Mouse (Mus musculus): ENCODE measurements around the gene Fam43b.
"Not testable (repeated sequence)": the region's sequence is repeated elsewhere in the genome, so short reads cannot be mapped to it uniquely, and the experiment has no call there.

The Fam43b gene

DNA sequence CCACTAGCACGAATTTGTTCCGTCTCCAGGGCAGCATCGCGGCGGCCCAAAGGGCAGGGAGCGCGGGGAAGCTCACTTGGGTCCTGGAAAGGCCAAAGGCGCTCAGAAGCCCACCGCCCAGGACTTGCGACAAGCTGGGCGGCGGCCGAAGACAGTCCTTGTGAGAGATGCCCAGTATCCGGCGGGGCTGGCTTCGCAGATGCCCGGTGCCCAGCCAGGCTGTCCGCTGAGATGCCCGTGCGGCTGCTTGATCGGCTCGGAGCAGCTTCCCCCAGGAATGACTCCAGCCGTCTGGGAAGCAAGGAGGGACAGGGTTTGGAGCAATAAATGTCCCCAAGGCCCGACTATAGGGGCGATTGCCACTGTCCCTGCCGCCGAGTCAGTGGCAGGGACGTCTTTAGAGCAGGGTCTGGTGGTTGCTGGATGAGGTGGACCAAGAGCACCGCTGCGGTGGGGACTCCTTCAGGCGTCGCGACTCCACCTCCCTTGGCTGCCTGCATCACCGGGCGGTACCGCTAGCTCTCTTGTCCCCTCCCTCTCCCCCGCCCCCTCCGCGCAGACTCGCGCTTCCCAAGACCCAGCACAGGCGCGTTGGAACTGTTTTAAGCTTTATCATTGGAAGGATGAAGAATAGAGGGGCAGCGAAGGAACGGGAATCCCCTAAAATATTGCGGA, at the start of gene Fam43b:
TSS of gene Fam43b (minus strand) at position 558 of the 675 bp plus-strand sequence.
- peak; percentile 92 for DNase-seq (ENCODE audit: low spot score in 2 of 2)

DNA sequence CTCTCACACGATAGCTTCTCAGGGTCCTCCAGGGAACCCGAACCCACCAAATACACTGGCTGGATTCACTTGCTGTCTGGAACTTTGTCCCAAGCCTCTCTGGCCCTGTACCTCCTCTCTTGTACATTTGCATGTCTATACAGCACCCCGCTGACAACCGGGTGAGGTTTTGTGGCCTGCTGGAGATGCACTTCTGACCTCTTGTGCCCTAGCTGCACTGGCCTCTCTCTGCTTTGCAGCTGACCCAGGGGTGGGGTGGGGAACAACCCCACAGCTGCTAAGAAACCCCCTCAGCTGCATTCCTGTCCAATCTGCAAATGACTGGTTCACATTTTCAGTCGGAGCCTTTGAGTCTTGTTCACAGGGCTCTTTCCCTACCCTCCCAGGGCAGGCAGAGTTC, 48.6 kb upstream of the Fam43b start:
- no peak for DNase-seq (ENCODE audit: low spot score in 2 of 2)

DNA sequence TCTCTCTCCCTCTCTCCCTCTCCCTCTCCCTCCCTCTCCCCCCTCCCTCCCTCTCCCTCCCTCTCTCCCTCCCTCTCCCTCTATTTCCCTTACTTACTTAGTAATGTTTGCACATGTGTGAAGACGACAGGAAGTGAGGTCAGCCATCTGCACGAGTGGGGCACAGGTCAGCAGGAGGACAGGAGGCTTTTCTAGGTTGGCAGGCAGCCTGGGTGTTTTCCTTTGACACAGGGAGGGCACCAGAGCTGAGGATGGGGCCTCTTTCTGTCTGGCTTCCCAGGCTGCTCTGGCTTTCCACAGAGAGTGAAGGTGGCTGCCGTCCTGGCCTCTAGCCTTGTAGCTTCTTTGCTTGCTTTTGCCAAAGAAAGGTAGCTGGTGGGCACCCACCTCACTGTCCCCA, 43.7 kb upstream of the Fam43b start:
- DNase-seq (ENCODE audit: low spot score in 2 of 2): no peak

DNA sequence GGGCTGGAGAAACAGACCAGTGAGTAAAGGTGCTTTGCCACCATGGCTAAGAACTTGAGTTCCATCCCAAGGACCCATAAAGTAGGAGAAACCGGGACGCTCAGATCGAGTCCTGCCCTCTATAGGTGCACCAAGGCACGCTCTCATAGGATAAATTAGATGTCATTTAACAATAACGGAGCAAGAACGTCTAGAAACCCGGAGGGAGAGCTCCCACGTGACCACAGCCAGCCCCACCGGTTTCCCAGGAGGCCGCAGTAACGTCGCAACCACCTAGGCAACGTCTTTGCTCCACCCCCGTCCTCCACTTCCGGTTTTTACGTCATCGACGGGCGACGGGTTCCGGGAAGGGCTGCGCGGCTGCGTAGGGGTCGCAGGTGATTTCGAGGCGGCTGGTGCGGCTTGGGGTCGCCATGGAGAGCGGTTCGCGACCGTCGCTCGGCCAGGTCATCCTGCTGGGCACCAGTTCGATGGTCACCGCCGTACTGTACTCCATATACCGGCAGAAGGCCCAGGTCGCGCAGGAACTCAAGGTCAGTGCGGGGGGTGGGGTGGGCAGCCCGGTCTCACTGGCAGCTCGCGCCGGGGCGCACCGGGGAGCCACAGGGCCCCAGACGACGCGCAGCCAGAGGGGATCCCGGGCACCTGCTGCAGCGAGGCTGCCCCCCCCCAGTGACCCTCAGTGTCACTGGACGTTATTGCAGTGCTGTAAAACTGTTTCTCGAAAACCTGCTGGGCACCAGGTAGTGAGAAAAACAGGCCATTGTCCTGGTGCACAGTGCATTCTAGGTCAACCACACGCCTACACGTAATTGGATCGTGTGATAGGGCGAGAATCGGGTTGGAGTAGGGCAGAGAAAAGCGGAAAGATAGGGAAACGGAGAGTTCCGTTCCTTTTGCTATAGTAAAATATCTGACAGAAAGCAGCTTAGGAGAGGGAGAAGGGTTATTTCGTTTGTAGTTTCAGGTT, 38.3 kb upstream of the Fam43b start, which contains the start of gene Mul1:
TSS of gene Mul1 (plus strand) at position 325 of the 970 bp plus-strand sequence.
- peak; percentile 98 for DNase-seq (ENCODE audit: low spot score in 2 of 2)

DNA sequence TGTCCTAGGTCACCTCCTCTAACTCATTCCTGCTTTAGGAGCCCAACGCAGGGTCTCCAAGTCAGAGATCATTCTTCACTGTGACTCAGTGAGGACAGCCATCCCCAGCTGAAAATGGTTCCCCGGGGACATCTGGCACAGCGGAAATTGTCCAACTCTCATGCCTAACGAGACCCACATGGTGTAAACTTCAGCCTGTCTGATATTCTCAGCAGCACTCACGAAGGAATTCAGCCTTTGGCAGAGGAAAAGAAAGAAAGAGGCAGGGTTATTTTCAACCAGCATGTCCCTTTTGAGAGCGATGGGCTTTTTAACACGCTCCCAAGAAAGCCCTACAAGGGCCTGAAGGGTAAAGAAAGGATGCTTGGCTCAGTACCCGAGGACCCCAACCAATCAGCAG, 35.0 kb upstream of the Fam43b start:
- DNase-seq (ENCODE audit: low spot score in 2 of 2): no peak

DNA sequence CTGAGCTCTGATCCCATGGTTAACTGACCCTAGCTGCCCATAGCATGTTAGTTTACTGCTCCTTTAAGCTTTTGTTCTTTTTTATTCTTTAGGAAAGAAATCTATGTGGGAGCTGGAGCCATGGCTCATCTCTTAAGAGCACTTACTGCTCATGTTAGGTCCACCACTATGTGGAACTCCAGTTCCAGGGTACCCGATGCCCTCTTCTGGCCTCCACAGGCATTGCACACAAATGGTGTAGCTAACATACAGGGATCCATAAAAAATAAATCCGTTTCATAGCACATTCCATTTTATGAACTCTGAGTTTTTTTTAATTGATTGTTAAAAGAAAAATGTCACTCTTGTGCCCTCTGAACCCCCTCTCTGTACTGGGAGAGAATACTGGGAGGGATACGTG, 33.5 kb upstream of the Fam43b start:
- peak in 1 of 2 experiments; percentile 78 for DNase-seq (ENCODE audit: low spot score in 2 of 2)

DNA sequence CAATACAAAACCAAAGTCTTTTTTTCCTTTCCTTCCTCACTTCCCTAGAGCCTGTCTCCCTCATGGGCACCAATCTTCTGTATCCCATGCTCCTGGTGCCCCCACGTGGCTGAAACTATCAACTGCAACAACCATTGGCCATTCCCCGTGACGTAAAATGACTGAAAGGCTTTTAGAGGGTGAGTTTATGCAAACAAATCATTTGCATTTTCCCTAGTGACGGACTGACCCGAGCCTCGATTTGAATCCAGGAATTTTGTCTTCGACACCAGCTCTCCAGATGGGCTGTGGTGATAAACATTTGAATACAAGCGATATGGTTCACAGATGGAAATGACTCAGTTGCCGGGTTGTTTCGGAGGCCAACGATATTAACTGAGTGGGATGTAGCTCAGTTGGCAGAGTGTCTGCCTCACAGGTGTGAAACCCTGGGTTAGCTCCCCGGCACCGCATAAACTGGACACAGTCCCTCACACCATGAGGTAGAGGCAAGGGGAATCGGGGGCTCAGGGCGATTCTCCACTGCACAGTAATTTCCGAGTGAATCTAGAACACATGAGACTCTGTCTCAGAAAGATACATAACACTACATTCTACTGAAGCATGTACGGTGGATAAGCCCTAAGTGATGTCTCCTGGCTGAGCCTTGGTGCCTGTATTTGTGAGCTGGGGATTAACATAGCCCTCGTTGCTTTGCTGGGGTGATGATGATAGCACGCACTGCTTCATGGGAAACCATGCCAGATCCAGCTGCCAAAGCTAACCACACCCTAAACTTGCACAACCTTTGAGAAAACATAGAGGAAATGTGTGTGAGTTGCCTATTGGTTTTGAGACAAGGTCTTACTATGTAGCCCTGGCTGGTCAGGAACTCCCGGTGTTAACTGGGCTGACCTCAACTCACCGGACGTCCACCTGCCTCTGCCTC, 30.7 kb upstream of the Fam43b start:
- DNase-seq (ENCODE audit: low spot score in 2 of 2): peak; percentile 91 to 94

DNA sequence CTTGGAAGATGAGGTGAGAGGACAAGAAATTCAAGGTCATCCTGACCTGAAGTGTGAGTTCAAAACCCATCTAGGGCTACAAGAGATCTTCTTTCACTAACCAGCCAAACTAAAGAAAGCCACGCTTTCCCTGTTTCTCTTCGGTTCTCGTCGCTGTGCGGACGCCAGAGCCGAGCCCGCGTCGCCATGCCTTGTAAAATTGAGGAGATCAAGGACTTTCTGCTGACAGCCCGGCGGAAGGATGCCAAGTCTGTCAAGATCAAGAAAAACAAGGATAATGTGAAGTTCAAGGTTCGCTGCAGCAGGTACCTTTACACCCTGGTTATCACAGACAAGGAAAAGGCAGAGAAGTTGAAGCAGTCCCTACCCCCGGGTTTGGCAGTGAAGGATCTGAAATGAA, 29.3 kb upstream of the Fam43b start:
- not testable (repeated sequence) for DNase-seq (ENCODE audit: low spot score in 2 of 2)

DNA sequence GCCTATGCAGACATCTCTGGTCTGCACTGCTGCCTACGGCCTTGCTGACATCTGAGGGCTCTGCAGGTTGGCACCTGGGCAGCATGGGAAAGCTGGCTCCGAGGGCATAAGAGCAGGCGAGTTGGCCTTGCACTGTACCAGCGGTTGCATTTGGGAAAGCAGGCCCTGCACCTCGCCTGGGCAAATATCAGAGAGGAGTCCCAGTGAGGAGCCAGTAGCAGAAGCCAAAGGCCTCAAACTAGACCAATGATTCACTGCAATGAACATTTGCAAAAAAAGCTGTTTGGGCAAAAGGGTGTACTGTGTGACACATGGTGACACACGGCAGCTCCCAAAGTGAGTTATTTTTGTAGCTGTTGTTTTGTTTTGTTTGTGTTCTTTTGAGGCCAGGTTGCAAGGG, 28.7 kb upstream of the Fam43b start:
- DNase-seq (ENCODE audit: low spot score in 2 of 2): no peak

DNA sequence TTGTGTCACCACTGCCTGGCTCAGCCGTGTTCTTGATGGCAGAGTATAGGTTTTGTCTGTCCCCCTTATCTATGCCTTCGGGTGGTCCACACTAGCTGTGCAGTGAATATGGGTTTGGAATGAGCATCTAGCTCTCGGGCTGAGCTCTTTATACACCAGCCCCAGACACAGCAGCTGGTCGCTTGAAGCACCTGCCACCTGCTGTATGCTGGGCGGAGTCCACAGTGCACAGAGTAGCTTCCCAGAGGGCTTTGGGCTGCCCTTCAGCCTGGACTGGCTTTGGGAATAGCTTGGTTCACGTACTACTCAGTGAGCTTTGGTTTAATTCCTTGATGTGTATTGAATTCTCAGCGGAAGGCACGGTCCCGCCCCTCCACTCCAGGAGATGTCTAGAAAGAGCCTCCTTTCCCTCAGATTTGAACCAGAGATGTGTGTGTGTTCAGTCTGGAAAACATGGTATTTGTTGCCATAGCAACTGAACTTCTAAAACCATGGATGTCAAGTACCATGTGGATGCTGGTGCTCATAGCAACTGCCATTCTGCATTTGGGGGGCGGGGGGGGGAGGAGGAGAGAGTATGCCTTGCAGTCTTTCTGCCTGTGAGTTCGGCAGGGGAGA, 22.1 kb upstream of the Fam43b start:
- peak in 1 of 2 experiments; percentile 54 for DNase-seq (ENCODE audit: low spot score in 2 of 2)

DNA sequence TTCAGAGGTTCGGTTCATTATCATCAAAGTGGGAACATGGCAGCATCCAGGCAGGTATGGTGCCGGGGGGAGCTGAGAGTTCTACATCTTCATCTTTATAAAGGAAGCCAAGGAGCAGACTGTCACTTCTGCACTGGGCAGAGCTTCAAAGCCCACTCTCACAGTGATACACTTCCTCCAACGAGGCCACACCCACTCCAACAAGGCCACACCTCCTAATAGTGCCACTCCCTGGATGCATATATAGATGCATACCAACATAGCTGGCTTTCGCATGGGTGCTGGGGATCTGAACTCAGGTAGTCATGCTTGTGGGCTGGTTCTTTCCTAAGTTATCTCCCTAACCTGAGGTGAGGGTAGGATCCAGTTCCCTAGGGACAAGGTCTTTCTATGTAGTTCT, 21.6 kb upstream of the Fam43b start:
- no peak for DNase-seq (ENCODE audit: low spot score in 2 of 2)

DNA sequence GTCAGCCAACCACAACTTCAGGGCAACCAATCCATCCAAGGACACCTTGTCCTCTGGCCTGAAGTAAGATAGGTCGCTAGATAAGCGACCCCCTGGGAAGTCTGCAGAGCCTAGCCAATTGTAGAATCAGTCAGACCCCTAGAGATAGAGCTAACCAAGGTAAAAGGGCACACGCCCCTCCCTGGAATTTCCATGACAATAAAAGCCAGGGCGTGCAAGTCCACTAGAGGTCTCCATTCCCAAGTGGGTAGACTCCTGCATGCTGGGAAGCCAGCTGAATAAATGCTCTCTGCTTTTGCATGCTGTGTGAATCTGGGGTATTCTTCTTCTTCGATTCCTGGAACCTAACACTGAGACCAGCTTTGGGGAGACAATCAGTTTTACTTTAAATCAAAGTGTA, 20.1 kb upstream of the Fam43b start:
- no peak for DNase-seq (ENCODE audit: low spot score in 2 of 2)

DNA sequence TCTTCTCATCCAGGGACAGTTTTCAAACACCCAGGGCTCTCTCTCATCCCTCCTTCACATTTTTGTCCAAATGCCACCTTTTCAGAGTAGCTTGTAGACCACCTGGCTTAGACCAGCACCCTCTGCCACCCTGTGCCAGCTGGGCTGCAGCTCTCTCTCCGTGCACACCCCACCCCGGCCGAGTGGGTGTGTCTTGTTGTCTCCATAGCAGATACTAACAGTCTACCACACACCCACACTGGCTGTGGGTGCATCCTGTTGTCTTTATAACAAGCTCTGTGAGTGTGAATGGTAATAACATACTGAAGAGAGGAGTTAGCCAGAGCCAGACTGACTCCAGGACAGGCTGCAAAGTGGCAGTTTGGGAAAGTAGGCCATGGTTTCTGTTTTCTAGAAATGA, 19.7 kb upstream of the Fam43b start:
- DNase-seq (ENCODE audit: low spot score in 2 of 2): no peak

DNA sequence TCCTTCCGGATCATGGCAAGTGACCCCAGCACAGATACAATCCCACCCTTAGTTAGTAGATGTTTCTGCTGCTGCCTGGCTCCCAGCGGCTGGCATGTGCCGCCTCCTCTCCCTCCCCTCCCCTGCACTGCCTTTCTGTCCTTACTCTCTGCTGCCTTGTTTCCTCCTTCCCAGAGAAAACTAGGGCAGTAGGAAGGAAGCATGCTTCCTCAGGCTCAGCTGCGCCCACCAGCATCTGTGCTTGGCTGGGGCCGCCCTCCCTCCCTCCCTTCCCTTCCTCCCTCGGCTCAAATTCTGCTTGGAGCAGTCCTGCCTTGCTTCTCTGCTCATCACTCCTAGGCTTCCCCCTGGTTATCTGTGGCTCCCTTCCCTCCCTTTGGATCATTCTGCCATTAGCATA, 18.4 kb upstream of the Fam43b start:
- DNase-seq (ENCODE audit: low spot score in 2 of 2): peak; percentile 75 to 83

DNA sequence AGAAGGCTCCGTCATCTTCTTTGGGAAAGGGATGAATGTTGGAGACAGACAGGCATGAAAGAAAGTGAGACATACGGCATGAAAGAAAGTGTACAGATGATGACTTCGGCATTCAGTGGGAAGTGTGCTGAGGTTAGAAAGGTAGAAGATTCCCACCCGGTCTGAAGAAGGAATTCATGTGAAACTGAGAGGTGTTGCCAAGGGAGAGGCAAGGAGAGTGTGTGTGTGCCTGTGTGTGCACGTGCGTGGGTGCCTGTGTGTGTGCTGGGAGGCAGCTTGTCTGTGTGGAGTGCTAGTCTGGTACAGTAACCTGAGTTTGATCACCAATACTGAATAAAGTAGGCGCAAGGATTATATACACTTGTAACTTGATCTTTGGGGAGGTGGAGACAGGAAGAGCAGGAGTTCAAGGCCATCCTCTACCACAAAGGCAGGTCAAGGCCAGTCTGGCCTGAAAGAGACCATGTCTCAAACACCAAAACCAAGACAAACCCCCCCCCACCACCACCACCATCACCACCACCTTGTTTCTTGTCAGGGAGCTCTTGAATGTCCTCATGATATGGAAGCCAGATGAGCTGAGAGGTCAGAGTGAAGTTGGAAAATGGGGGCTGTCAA, 15.3 kb upstream of the Fam43b start:
- DNase-seq (ENCODE audit: low spot score in 2 of 2): no peak

DNA sequence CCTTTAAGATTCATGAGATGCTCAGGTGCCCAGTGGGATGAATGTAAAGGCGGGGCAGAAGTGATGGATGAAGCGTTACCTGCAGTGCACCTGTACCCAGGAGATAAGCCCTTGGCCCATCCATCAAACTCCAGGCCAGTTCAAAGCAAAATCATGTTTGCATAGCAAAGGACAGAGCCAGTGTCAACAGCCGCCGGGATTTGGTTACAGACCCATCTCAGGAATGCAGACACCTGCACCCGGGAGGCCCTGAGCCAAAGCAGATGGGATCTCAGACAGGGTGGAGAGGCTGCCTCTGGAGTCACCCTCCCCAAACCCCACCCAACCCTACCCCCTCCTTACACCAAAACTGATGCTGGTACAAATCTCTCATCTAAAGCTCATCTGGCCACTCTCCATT, 14.7 kb upstream of the Fam43b start:
- DNase-seq (ENCODE audit: low spot score in 2 of 2): no peak

DNA sequence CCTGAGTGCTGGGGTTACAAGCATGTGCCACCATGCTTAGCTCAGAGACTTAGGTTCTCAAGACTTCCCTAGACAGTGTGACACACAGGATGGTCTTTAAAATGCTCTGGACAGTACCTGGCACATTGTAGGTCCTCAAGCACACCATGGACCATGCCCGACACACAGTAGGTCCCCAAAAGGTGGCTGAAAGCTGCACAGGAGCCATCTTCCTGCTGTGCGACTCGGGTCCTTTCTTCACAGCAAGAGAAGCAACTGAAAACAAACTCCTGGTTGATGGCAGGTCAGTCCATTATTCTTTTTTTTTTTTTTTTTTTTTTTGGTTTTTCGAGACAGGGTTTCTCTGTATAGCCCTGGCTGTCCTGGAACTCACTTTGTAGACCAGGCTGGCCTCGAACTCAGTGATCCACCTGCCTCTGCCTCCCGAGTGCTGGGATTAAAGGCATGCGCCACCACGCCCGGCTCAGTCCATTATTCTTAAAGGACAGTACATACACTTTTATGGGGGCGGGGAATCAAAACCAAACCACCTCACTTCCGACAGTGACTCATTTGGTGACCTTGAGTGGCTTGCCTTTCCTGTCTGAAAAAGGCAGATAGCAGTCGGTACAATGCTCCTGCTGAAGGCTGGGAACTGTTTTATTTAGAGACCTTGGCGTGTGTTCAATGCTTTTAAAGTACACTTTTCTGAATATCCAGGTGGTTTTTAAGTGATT, 11.3 kb upstream of the Fam43b start:
- DNase-seq (ENCODE audit: low spot score in 2 of 2): no peak

DNA sequence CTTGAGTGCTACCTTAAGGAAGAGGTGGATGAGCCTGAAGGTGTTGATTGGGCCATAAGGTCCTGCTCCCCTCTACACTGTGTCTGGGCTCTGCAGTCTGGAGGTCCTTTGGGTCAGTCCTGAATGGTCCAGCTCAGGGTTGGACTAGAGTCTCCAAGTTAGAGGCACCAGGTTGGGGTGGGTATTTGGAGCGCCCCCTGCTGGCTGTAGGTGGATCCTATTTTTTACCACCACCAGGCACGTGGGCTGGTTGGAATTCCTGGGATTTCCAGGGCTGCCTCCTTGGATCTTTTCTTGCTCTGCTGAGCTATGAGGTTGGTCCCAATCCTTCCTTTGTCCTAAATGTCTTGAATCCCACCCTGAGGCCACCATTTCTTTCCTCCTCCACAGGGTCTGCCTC, 8.5 kb upstream of the Fam43b start:
- no peak for DNase-seq (ENCODE audit: low spot score in 2 of 2)

DNA sequence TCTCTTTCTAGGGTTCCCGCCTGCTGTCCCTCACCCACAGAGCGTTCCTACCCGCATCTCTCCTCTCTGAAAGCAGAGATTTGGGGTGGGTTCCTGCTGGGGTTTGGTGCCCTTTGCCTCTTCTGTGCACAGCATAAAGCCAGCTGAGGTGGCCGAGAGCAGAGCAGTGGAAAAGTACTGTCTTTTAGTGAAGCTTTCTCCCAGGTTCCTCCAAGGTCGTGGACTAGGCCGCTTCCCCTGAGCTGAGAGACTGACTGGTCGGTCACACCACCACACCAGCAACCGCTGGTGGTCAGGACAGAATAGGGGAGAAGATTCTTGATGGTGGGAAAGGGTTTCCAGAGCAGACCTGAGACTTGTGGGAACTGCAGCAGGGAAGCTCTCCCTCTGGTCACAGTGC, 383 bp upstream of the Fam43b start:
- no peak for DNase-seq (ENCODE audit: low spot score in 2 of 2)

Data from right cerebral cortex, postnatal 10 days (tissue).